Mouse (Mus musculus) CH12.LX (cell line): ENCODE measurements around the gene Egln1. TPM values are rescaled to one million over a fixed set of nuclear protein-coding genes. Genes with fewer than 3 reads are reported as not detected.

Experiments
- DNase-seq: peaks from one replicate; pipeline ENCODE4 v3.0.0-alpha.2; 2013; ENCODE audit errors: extremely low read depth
- H3K27ac ChIP-seq: 2 replicates; pipeline ENCODE4 v1.5.1; 2012; ENCODE audit warnings: low read depth, mild to moderate bottlenecking, control low read depth, moderate library complexity; ENCODE audit not compliant: insufficient read depth
- H3K27me3 ChIP-seq: replicated peaks from 2 replicates; pipeline ENCODE3; 2012; ENCODE audit warnings: inconsistent platforms
- H3K36me3 ChIP-seq, 2 experiments: replicated peaks in 1 of 2; 2 replicates each; pipeline versions ENCODE3 to v1.6.1; 2012; ENCODE audit warnings: inconsistent platforms in 1 of 2, low read length in 1 of 2, mild to moderate bottlenecking in 1 of 2, mixed read lengths in 1 of 2, moderate library complexity in 1 of 2; ENCODE audit not compliant: control insufficient read depth in 1 of 2, insufficient read depth in 1 of 2
- H3K4me1 ChIP-seq, 2 experiments: 2 replicates each; pipeline ENCODE4 v1.6.1; 2012; ENCODE audit warnings: inconsistent platforms in 1 of 2, moderate library complexity in 1 of 2; ENCODE audit not compliant: insufficient read depth in 2 of 2, control insufficient read depth in 1 of 2
- H3K4me2 ChIP-seq: 2 replicates; pipeline ENCODE4 v1.6.1; 2012; ENCODE audit warnings: low read depth, mild to moderate bottlenecking, control low read depth; ENCODE audit not compliant: poor library complexity, insufficient read depth, severe bottlenecking
- H3K4me3 ChIP-seq, 3 experiments: fragments of 150-350 bp in 1 of 3; sonication (generic) in 1 of 3; replicated peaks in 1 of 3; 2 replicates each; pipeline versions ENCODE3 to v1.5.1; 2011 to 2012; ENCODE audit warnings: low read depth in 2 of 3, low read length in 2 of 3, mild to moderate bottlenecking in 2 of 3, moderate library complexity in 2 of 3, control low read depth in 1 of 3, improper control_type of control experiment in 1 of 3, inconsistent platforms in 1 of 3, mixed read lengths in 1 of 3; ENCODE audit not compliant: poor library complexity in 1 of 3
- H3K79me2 ChIP-seq: replicated peaks from 2 replicates; pipeline ENCODE4 v1.6.1; 2012; ENCODE audit warnings: mild to moderate bottlenecking, moderate library complexity; ENCODE audit not compliant: control insufficient read depth, poor library complexity, insufficient read depth, severe bottlenecking; ENCODE audit errors: extremely low read depth
- H3K9ac ChIP-seq: 2 replicates; pipeline ENCODE4 v1.6.1; 2012; ENCODE audit warnings: low read depth, mild to moderate bottlenecking, control low read depth, moderate library complexity; ENCODE audit not compliant: insufficient read depth
- H3K9me3 ChIP-seq: replicated peaks from 2 replicates; pipeline ENCODE3; 2012; ENCODE audit warnings: low read length, inconsistent platforms, mixed read lengths
- BHLHE40 ChIP-seq: IDR thresholded peaks from 2 replicates; pipeline ENCODE4 v1.6.1; 2011; ENCODE audit warnings: mild to moderate bottlenecking, low read depth, low read length, improper control_type of control experiment
- CHD1 ChIP-seq: IDR thresholded peaks from 2 replicates; pipeline ENCODE4 v1.6.1; 2012; ENCODE audit warnings: low read depth, low read length, improper control_type of control experiment, inconsistent platforms
- CHD2 ChIP-seq: IDR thresholded peaks from 2 replicates; pipeline ENCODE4 v1.6.1; 2011; ENCODE audit warnings: low read length, improper control_type of control experiment
- CTCF ChIP-seq, 2 experiments: IDR thresholded peaks in 1 of 2; conservative IDR thresholded peaks in 1 of 2; 2 replicates each; pipeline ENCODE4 v1.5.1; 2011 to 2012; ENCODE audit warnings: low read depth in 2 of 2, low read length in 2 of 2, improper control_type of control experiment in 1 of 2, inconsistent platforms in 1 of 2, mild to moderate bottlenecking in 1 of 2, moderate library complexity in 1 of 2
- IRF4 ChIP-seq: IDR thresholded peaks from 2 replicates; pipeline ENCODE4 v1.6.1; 2014; ENCODE audit warnings: low read depth, mild to moderate bottlenecking, inconsistent platforms, low read length, improper control_type of control experiment
- JUN ChIP-seq: IDR thresholded peaks from 2 replicates; pipeline ENCODE4 v1.6.1; 2011; ENCODE audit warnings: low read depth, mild to moderate bottlenecking, low read length, improper control_type of control experiment, moderate library complexity; ENCODE audit not compliant: insufficient read depth
- KAT2A ChIP-seq: IDR thresholded peaks from 2 replicates; pipeline ENCODE4 v1.6.1; 2012; ENCODE audit warnings: low read length, improper control_type of control experiment, inconsistent platforms; ENCODE audit not compliant: insufficient replicate concordance
- MAFK ChIP-seq: IDR thresholded peaks from 2 replicates; pipeline ENCODE4 v1.6.1; 2011; ENCODE audit warnings: low read length, improper control_type of control experiment; ENCODE audit not compliant: insufficient replicate concordance
- MAX ChIP-seq: IDR thresholded peaks from 2 replicates; pipeline ENCODE4 v1.6.1; 2011; ENCODE audit warnings: low read length, improper control_type of control experiment
- MAZ ChIP-seq: IDR thresholded peaks from 2 replicates; pipeline ENCODE4 v1.6.1; 2012; ENCODE audit warnings: low read depth, mild to moderate bottlenecking, inconsistent platforms, low read length, improper control_type of control experiment, moderate library complexity
- MEF2A ChIP-seq: IDR thresholded peaks from 2 replicates; pipeline ENCODE4 v1.6.1; 2014; ENCODE audit warnings: low read depth, mild to moderate bottlenecking, inconsistent platforms, low read length, improper control_type of control experiment, borderline replicate concordance
- MXI1 ChIP-seq: IDR thresholded peaks from 2 replicates; pipeline ENCODE4 v1.6.1; 2011; ENCODE audit warnings: mild to moderate bottlenecking, low read depth, low read length, improper control_type of control experiment
- MYC ChIP-seq: IDR thresholded peaks from 2 replicates; pipeline ENCODE4 v1.6.1; 2011; ENCODE audit warnings: low read depth, mild to moderate bottlenecking, improper control_type of control experiment, low read length
- NELFE ChIP-seq: IDR thresholded peaks from 2 replicates; pipeline ENCODE4 v1.6.1; 2011; ENCODE audit warnings: low read depth, low read length, improper control_type of control experiment
- NRF1 ChIP-seq: IDR thresholded peaks from 2 replicates; pipeline ENCODE4 v1.6.1; 2014; ENCODE audit warnings: low read depth, mild to moderate bottlenecking, inconsistent platforms, low read length, improper control_type of control experiment, moderate library complexity
- PAX5 ChIP-seq: IDR thresholded peaks from 2 replicates; pipeline ENCODE4 v1.6.1; 2012; ENCODE audit warnings: low read length, inconsistent platforms, mixed read lengths
- POLR2A ChIP-seq: IDR thresholded peaks from 2 replicates; pipeline ENCODE4 v1.6.1; 2011; ENCODE audit warnings: low read depth, mild to moderate bottlenecking, improper control_type of control experiment, low read length
- POLR2AphosphoS2 ChIP-seq: IDR thresholded peaks from 2 replicates; pipeline ENCODE4 v1.6.1; 2011; ENCODE audit warnings: low read depth, low read length, improper control_type of control experiment
- RCOR1 ChIP-seq: conservative IDR thresholded peaks from 2 replicates; pipeline ENCODE4 v1.6.1; 2012; ENCODE audit warnings: low read depth, mild to moderate bottlenecking, inconsistent platforms, low read length, improper control_type of control experiment
- TBP ChIP-seq: conservative IDR thresholded peaks from 2 replicates; pipeline ENCODE4 v1.6.1; 2011; ENCODE audit warnings: low read depth, low read length, improper control_type of control experiment
- UBTF ChIP-seq: IDR thresholded peaks from 2 replicates; pipeline ENCODE4 v1.6.1; 2012; ENCODE audit warnings: low read depth, mild to moderate bottlenecking, inconsistent platforms, low read length, improper control_type of control experiment, moderate library complexity
- USF1 ChIP-seq: IDR thresholded peaks from 2 replicates; pipeline ENCODE4 v1.6.1; 2014; ENCODE audit warnings: low read depth, mild to moderate bottlenecking, inconsistent platforms, low read length, improper control_type of control experiment
- ZKSCAN1 ChIP-seq: IDR thresholded peaks from 2 replicates; pipeline ENCODE4 v1.6.1; 2012; ENCODE audit warnings: low read depth, inconsistent platforms, low read length, improper control_type of control experiment, borderline replicate concordance
- ZMIZ1 ChIP-seq: IDR thresholded peaks from 2 replicates; pipeline ENCODE4 v1.6.1; 2012; ENCODE audit warnings: low read depth, mild to moderate bottlenecking, inconsistent platforms, low read length, improper control_type of control experiment
- dilution Hi-C: fragments of 300-500 bp; cut with MboI; formaldehyde crosslinking; loops from 2 replicates; pipeline ENCODE4 v1.14.3; 2020; ENCODE audit warnings: low sequenced_read_pairs; ENCODE audit not compliant: extremely low pct_unique_long_range_greater_than_20kb, extremely low pct_ligation_motif_present
- in situ Hi-C: fragments of 300-500 bp; cut with MboI; formaldehyde crosslinking; loops from 3 replicates; pipeline ENCODE4 v1.14.3; 2019; ENCODE audit warnings: low sequenced_read_pairs, low pct_ligation_motif_present, low pct_unique_long_range_greater_than_20kb, mixed read lengths
- polyA plus RNA-seq: library from polyadenylated mRNA; unstranded; fragments of >175 nt; gene quantifications from 2 replicates; pipeline ENCODE4 v1.2.1, GENCODE M21; 2012; ENCODE audit warnings: low read depth; ENCODE audit not compliant: insufficient read length
- total RNA-seq, 2 experiments: library from RNA; depleted of rRNA; stranded (reverse); fragments of 300-350 nt in 1 of 2; fragments of >200 nt in 1 of 2; gene quantifications; 2 replicates each; pipeline ENCODE4 v1.2.3; 2012 to 2014

Gene Egln1
- total and polyA plus RNA-seq, 3 experiments, result 19.0 to 34.7 (median 31.0) TPM

DNA sequence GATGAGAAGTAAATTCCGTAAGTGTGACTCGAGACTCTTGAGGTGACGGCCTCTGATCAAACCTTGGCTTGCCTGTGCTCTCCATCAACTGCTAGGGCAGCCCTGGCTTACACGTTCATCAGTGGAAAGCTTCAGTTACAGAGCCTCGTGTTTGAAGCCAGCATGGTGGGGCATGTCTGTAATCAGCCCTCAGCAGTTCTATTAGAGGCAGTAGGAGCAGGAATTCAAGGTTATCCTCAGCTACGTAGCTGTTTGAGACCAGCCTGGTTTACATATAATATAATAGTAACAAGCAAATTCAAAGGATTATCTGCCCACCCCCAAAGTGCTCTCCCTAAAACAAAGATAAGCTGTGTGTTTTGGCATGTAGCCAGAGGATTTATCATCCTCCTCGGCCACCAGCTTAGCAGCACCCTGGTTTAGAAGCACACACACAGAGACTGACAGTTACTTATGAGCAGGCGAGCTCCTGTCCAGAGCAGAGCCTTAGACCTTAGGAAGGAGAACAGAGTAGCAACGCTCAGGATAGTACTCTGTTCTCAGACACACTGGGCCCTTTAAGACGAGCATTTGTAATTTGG, 70.1 kb downstream of the Egln1 start:
- dilution Hi-C loops, result no loop called here
- H3K27me3 ChIP-seq, result no peaks in the 10 kb centered on the region
- DNase-seq, result no peak
- H3K9me3 ChIP-seq, result no peaks in the 10 kb centered on the region
- H3K4me1 ChIP-seq, result no peaks in the 10 kb centered on the region
- no peak overlapping the region for H3K4me2 ChIP-seq
- TF ChIP-seq NRF1 (no peak), UBTF (no peak), POLR2A (no peak), POLR2AphosphoS2 (no peak), MAFK (no peak), CTCF (conservative IDR thresholded peaks at IDR 0.05 in 1 of 2, IDR thresholded peaks at IDR 0.05 in 1 of 2; ENCODE audit: low read depth in 2 of 2, low read length in 2 of 2) (no peak), MAZ (no peak), MYC (no peak), PAX5 (no peak), CHD2 (no peak), JUN (no peak), MEF2A (no peak)
- H3K27ac ChIP-seq, result no peak overlapping the region
- H3K36me3 ChIP-seq, result peaks cover 89 to 96% of the 10 kb centered on the region in 2 experiments
- no peak overlapping the region for H3K4me3 ChIP-seq
- in situ Hi-C loops, result no loop called here
- no peak overlapping the region for H3K9ac ChIP-seq
- H3K79me2 ChIP-seq, result no peaks in the 10 kb centered on the region

DNA sequence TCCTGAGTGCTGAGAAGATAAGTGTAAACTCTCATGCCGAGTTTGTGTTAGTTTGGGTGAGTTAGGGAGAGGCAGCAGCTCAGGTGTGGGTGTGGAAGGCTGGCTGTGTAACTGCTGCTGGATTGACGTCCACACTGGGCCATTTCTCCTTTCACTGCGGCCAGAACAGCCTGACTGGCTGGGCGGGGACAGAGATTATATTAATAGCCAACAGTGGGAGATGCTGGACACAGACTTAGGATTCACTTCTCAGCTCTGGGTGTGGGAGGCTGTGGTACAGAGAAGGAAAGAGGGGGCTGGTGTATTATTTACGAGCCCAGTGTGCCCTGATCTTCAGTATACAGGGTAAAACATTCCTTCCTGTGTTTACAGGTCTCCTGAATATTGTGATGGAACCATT, 71.0 kb downstream of the Egln1 start:
- DNase-seq, result no peak
- TF ChIP-seq USF1 (no peak), ZKSCAN1 (no peak), UBTF (no peak), NELFE (no peak), MXI1 (no peak), CHD1 (no peak), RCOR1 (no peak), TBP (no peak), ZMIZ1 (no peak), KAT2A (no peak), POLR2AphosphoS2 (no peak), JUN (no peak), POLR2A (no peak), IRF4 (no peak), BHLHE40 (no peak), NRF1 (no peak), MEF2A (no peak), MAX (no peak)
- H3K4me1 ChIP-seq, result no peaks in the 10 kb centered on the region
- H3K27ac ChIP-seq, result no peak overlapping the region
- H3K9me3 ChIP-seq, result no peaks in the 10 kb centered on the region
- no peak overlapping the region for H3K4me2 ChIP-seq
- in situ Hi-C loops, result no loop called here
- no peaks in the 10 kb centered on the region for H3K79me2 ChIP-seq
- H3K9ac ChIP-seq, result no peak overlapping the region
- peaks cover 88 to 96% of the 10 kb centered on the region in 2 experiments for H3K36me3 ChIP-seq
- dilution Hi-C loops, result no loop called here
- H3K27me3 ChIP-seq, result no peaks in the 10 kb centered on the region
- no peak overlapping the region for H3K4me3 ChIP-seq
